Mouse (Mus musculus) stomach, postnatal 0 days (tissue): Measurements from ENCODE around the gene Tie1.

ENCODE experiments used
- CTCF ChIP-seq: IDR thresholded peaks from 2 replicates; pipeline ENCODE4 v1.5.1; 2016; ENCODE audit warnings: antibody characterized with exemption, low read depth, mild to moderate bottlenecking, moderate library complexity
- EP300 ChIP-seq: optimal IDR thresholded peaks from 2 replicates; pipeline ENCODE3; 2016; ENCODE audit warnings: antibody characterized with exemption

DNA sequence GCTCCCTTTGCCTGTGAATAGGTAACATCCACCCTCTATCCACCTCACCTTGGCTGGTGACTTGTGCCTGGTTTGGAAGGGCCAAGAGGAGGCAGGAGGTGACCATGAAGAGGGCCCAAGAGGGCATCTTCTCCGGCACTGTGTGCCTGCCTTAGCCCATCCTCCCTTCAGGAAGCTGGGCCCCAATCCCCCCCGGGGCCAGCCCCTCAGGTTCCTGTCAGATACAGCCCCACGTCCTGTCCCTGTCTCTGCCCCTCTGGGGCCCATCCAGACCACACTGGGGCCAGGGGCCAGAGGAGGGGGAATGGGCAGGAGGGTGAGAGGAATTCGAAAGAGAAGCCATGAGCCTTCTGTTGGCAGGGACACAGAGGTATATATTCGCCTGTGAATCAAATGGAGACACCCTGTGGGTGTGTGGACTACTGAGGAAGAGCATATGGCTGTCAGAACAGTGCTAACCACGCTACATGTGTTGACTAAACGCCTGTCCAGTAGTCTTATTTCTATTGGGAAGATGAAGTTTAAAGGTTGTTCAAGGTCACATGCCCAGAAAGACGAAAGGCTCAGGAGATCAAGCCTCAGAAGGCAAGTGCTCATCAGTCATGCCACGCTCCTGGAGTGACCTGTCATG is 32.4 kb downstream of the Tie1 start, which contains the start of gene Mpl:
- no peak for TF ChIP-seq CTCF
- TF ChIP-seq EP300: no peak
